9 mouse cellular contexts compared by ENCODE assay signal in the genomic region with DNA sequence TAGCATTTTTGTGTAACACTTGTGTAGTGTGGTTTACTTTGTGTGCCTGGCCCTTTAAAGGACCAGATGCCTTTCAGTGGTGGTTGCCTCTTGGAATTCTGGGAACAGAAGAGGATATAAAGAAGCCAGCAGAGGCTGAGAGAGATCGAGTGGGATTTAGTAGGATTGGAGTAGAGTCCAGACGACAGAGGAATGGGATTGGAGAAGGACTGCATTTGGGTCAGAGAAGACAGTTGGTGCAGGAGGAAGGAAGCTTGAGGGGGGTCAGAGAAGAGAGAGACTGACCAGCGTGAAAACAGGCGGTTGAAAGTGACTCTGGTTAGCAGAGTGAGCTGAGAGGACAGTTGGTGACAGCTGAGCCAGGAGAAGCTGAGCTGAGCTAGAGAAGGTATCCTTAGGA.
DNase-seq lines count a peak whose midpoint lies in the region; ATAC-seq lines count a peak whose summit lies in the region.
"Had no signal": no experiment of that assay in that cellular context is flagged by ENCODE, and none has a peak within 500 bp of the region (broad histone marks: within the 10 kb centered on the region; RNA-seq: fewer than 3 reads in every experiment).

No protein-coding gene starts in this region.

- peak overlapping the region; percentile 71 for H3K4me3 ChIP-seq in brown adipose tissue, adult 24 weeks (ENCODE audit: insufficient read depth, low read depth, low read length)
- H3K4me3 ChIP-seq in heart, embryonic 14.5 days (ENCODE audit: control insufficient read depth in 1 of 2, insufficient read depth in 1 of 2, low read depth in 1 of 2, low read length in 2 of 2): peak overlapping the region; percentile 13 to 30; a peak in 2 of 4 replicates

- H3K36me3 ChIP-seq in heart, embryonic 14.5 days (ENCODE audit: control insufficient read depth, insufficient read depth, low read length): no peaks in the 10 kb centered on the region
- H3K36me3 ChIP-seq: G1E had no signal

- peak overlapping the region; percentile 59 for H3K9ac ChIP-seq in heart, embryonic 14.5 days (ENCODE audit: low read length)

- no peaks in the 10 kb centered on the region for H3K27me3 ChIP-seq in heart, embryonic 14.5 days (ENCODE audit: control insufficient read depth, insufficient read depth, low read length)

- H3K4me2 ChIP-seq in heart, embryonic 14.5 days (ENCODE audit: low read length): peak overlapping the region; percentile 54

- H3K9me3 ChIP-seq in heart, embryonic 14.5 days (ENCODE audit: control insufficient read depth, low read length): no peaks in the 10 kb centered on the region

- intact Hi-C loops in heart, postnatal 14 days (cut with DNase I): no loop called here

- peak; percentile 40 for DNase-seq in heart, adult 8-10 months (ENCODE audit: low spot score)
- DNase-seq in heart, postnatal 14 days: no peak
- DNase-seq in lung, postnatal 10 days: peak; percentile 7
- DNase-seq in Muller cell, postnatal 12 days (ENCODE audit: inconsistent ontology term): no peak
- no peak for DNase-seq in left cerebral cortex, adult 11 months (ENCODE audit: low spot score)

- 13% methylated on average over 4 of the region's 4 CpGs for WGBS in heart, embryonic 14.5 days

- ATAC-seq in heart, embryonic 14.5 days (ENCODE audit: insufficient number of reproducible peaks, insufficient read depth, low FRiP score, low read depth): no peak
- no peak for ATAC-seq in inflammation-experienced regulatory T-cells, adult 6 months

- H3K4me1 ChIP-seq in brown adipose tissue, adult 24 weeks (ENCODE audit: control insufficient read depth, insufficient read depth, insufficient read length, low read length): no peaks in the 10 kb centered on the region
- peaks cover 35 to 53% of the 10 kb centered on the region in 2 experiments for H3K4me1 ChIP-seq in heart, embryonic 14.5 days (ENCODE audit: control insufficient read depth in 2 of 2, insufficient read depth in 2 of 2, low read length in 2 of 2)

- H3K27ac ChIP-seq in brown adipose tissue, adult 24 weeks (replicated peaks; ENCODE audit: low read depth, low read length): peak overlapping the region; percentile 82
- H3K27ac ChIP-seq in heart, embryonic 14.5 days (replicated peaks in 1 of 2; ENCODE audit: control insufficient read depth in 1 of 2, insufficient read depth in 1 of 2, low read depth in 2 of 2, low read length in 2 of 2): peak overlapping the region; percentile 10 to 20; a peak in 2 of 4 replicates

Comparison
In these comparisons a context has a peak if more than half of its experiments do, and no peak if none do; other contexts are left out.
1. DNase-seq: peak in heart, adult 8-10 months (single experiment) and lung, postnatal 10 days (single experiment); none in heart, postnatal 14 days (0 of 2), Muller cell, postnatal 12 days (single experiment) and left cerebral cortex, adult 11 months (single experiment).